Mouse (Mus musculus) neural tube, embryonic 11.5 days (tissue): Measurements from ENCODE around the gene Gm12117. TPM values are rescaled to one million over a fixed set of nuclear protein-coding genes. Genes with fewer than 3 reads are reported as not detected.
A peak's percentile ranks its signal among the peaks of the same experiment; 100 is the strongest.

ENCODE experiments used
- ATAC-seq: fragments of 200-750 bp; cut with Nextera tagmentation; 2 replicates; pipeline ENCODE4 v1.8.0; 2017; ENCODE audit warnings: moderate number of reproducible peaks, mild to moderate bottlenecking, moderate TSS enrichment, moderate library complexity; ENCODE audit not compliant: insufficient read depth, low FRiP score, low TSS enrichment
- DNase-seq: peaks from one replicate; pipeline ENCODE4 v3.0.0-alpha.2; 2015; ENCODE audit warnings: low spot score
- H3K27ac ChIP-seq: fragments of 300-500 bp; sonication (generic); 2 replicates; pipeline ENCODE4 v1.5.1; 2014; ENCODE audit warnings: low read depth, mild to moderate bottlenecking, low read length
- H3K27me3 ChIP-seq: fragments of 300-500 bp; sonication (generic); 2 replicates; pipeline ENCODE4 v1.6.1; 2014; ENCODE audit warnings: mild to moderate bottlenecking, low read length, mixed read lengths; ENCODE audit not compliant: control insufficient read depth, insufficient read depth
- H3K36me3 ChIP-seq: fragments of 300-500 bp; sonication (generic); 2 replicates; pipeline ENCODE4 v1.6.1; 2014; ENCODE audit warnings: mild to moderate bottlenecking, low read length, moderate library complexity, mixed read lengths; ENCODE audit not compliant: control insufficient read depth, insufficient read depth
- H3K4me1 ChIP-seq: fragments of 300-500 bp; sonication (generic); 2 replicates; pipeline ENCODE4 v1.6.1; 2014; ENCODE audit warnings: low read length, mixed read lengths; ENCODE audit not compliant: control insufficient read depth, insufficient read depth
- H3K4me2 ChIP-seq: fragments of 300-500 bp; sonication (generic); 2 replicates; pipeline ENCODE4 v1.6.1; 2014; ENCODE audit warnings: low read depth, mild to moderate bottlenecking, moderate library complexity
- H3K4me3 ChIP-seq: fragments of 300-500 bp; sonication (generic); 2 replicates; pipeline ENCODE4 v1.5.1; 2014; ENCODE audit warnings: low read depth, low read length
- H3K9ac ChIP-seq: fragments of 300-500 bp; sonication (generic); 2 replicates; pipeline ENCODE4 v1.6.1; 2014; ENCODE audit warnings: mild to moderate bottlenecking, low read length
- H3K9me3 ChIP-seq: fragments of 300-500 bp; sonication (generic); 2 replicates; pipeline ENCODE4 v1.6.1; 2016; ENCODE audit warnings: low read length; ENCODE audit not compliant: control insufficient read depth
- WGBS: fragments of 180-500 bp; shearing (Covaris S2); extraction: QIAGEN DNeasy Blood & Tissue Kit; methylation state at CpG from one replicate; pipeline ENCODE4 v1.1.7; 2014; 5-methylcytosine and 5-hydroxymethylcytosine counted together
- polyA plus RNA-seq: library from polyadenylated mRNA; unstranded; fragments of >200 nt; fragmentation: Nextera tagmentation; extraction: Ambion mirVana; gene quantifications from 2 replicates; pipeline ENCODE4 v1.2.1, GENCODE M21; 2014

Gm12117 gene
- not detected in 2 replicates for polyA plus RNA-seq

- DNase-seq (no peak), ATAC-seq (no peak)
- H3K4me3 ChIP-seq, result no peak within 1 kb of the TSS
- no peaks in the 10 kb centered on the region for H3K27me3 ChIP-seq
- H3K9ac ChIP-seq, result no peak within 1 kb of the TSS
- no peaks in the 10 kb centered on the region for H3K9me3 ChIP-seq
- H3K27ac ChIP-seq, result no peak within 1 kb of the TSS
- no peaks in the 10 kb centered on the region for H3K4me1 ChIP-seq
- WGBS, result 96% methylated on average over 3 of the region's 3 CpGs
- no peaks in the 10 kb centered on the region for H3K36me3 ChIP-seq
- no peak within 1 kb of the TSS for H3K4me2 ChIP-seq
Measured at GRCm38 (mm10) chr11:33276637-33277036, at the start of gene Gm12117. Gene Gm12117, minus strand, starts transcription at chr11:33276737.

- DNase-seq, result no peak
- no peaks in the 10 kb centered on the region for H3K36me3 ChIP-seq
- no peaks in the 10 kb centered on the region for H3K27me3 ChIP-seq
- H3K4me3 ChIP-seq, result no peak overlapping the region
- no peak for ATAC-seq
- no peaks in the 10 kb centered on the region for H3K4me1 ChIP-seq
- H3K27ac ChIP-seq, result no peak overlapping the region
- H3K9ac ChIP-seq, result no peak overlapping the region
- no peaks in the 10 kb centered on the region for H3K9me3 ChIP-seq
- whole genome bisulfite sequencing, result 87% methylated on average over 7 of the region's 7 CpGs
- H3K4me2 ChIP-seq, result no peak overlapping the region
Measured at GRCm38 (mm10) chr11:33319006-33319611, 42.6 kb upstream of the Gm12117 start.

GRCm38 (mm10) chr11:33309566-33309965 is 33.0 kb upstream of the Gm12117 start:
- Histone ChIP-seq H3K27ac (no peak overlapping the region), H3K9me3 (no peaks in the 10 kb centered on the region), H3K9ac (no peak overlapping the region), H3K36me3 (no peaks in the 10 kb centered on the region), H3K27me3 (no peaks in the 10 kb centered on the region), H3K4me3 (no peak overlapping the region), H3K4me1 (no peaks in the 10 kb centered on the region), H3K4me2 (no peak overlapping the region)
- WGBS, result 81% methylated on average over 4 of the region's 4 CpGs
- no peak for ATAC-seq
- no peak for DNase-seq

- no peaks in the 10 kb centered on the region for H3K27me3 ChIP-seq
- no peaks in the 10 kb centered on the region for H3K9me3 ChIP-seq
- 52% methylated on average over 8 of the region's 8 CpGs for WGBS
- no peak overlapping the region for H3K4me3 ChIP-seq
- H3K4me2 ChIP-seq, result no peak overlapping the region
- no peak for DNase-seq
- no peak overlapping the region for H3K27ac ChIP-seq
- no peaks in the 10 kb centered on the region for H3K4me1 ChIP-seq
- H3K36me3 ChIP-seq, result no peaks in the 10 kb centered on the region
- ATAC-seq, result no peak
- H3K9ac ChIP-seq, result no peak overlapping the region
Measured at GRCm38 (mm10) chr11:33300859-33301258, 24.3 kb upstream of the Gm12117 start.

- ATAC-seq (no peak), DNase-seq (no peak)
- no peaks in the 10 kb centered on the region for H3K36me3 ChIP-seq
- WGBS, result 45% methylated on average over 11 of the region's 11 CpGs
- H3K27me3 ChIP-seq, result no peaks in the 10 kb centered on the region
- no peak overlapping the region for H3K27ac ChIP-seq
- no peaks in the 10 kb centered on the region for H3K4me1 ChIP-seq
- no peak overlapping the region for H3K9ac ChIP-seq
- H3K4me3 ChIP-seq, result no peak overlapping the region
- H3K9me3 ChIP-seq, result no peaks in the 10 kb centered on the region
- H3K4me2 ChIP-seq, result no peak overlapping the region
Measured at GRCm38 (mm10) chr11:33299371-33299770, 22.8 kb upstream of the Gm12117 start.

- no peaks in the 10 kb centered on the region for H3K27me3 ChIP-seq
- no peak for ATAC-seq
Measured at GRCm38 (mm10) chr11:33297121-33297520, 20.6 kb upstream of the Gm12117 start.

GRCm38 (mm10) chr11:33295422-33295821 is 18.9 kb upstream of the Gm12117 start:
- no peaks in the 10 kb centered on the region for H3K27me3 ChIP-seq
- ATAC-seq, result no peak
- H3K9ac ChIP-seq, result no peak overlapping the region
- H3K9me3 ChIP-seq, result no peaks in the 10 kb centered on the region
- no peak overlapping the region for H3K4me2 ChIP-seq
- H3K27ac ChIP-seq, result no peak overlapping the region
- no peak overlapping the region for H3K4me3 ChIP-seq
- DNase-seq, result no peak
- whole genome bisulfite sequencing, result 56% methylated on average over 3 of the region's 3 CpGs
- no peaks in the 10 kb centered on the region for H3K36me3 ChIP-seq
- H3K4me1 ChIP-seq, result no peaks in the 10 kb centered on the region

More at GRCm38 (mm10) chr11:33297121-33297520, 20.6 kb upstream of the Gm12117 start:
- Histone ChIP-seq H3K9ac (no peak overlapping the region), H3K27ac (0 out of 2 replicates have a peak overlapping the region, but pooled peaks have one; percentile 31), H3K4me2 (no peak overlapping the region), H3K4me1 (no peaks in the 10 kb centered on the region), H3K9me3 (no peaks in the 10 kb centered on the region), H3K4me3 (no peak overlapping the region), H3K36me3 (no peaks in the 10 kb centered on the region)
- 59% methylated on average over 8 of the region's 8 CpGs for WGBS
- DNase-seq, result no peak

- H3K4me2 ChIP-seq, result no peak overlapping the region
- no peak overlapping the region for H3K27ac ChIP-seq
- H3K36me3 ChIP-seq, result no peaks in the 10 kb centered on the region
- no peaks in the 10 kb centered on the region for H3K9me3 ChIP-seq
- no peaks in the 10 kb centered on the region for H3K4me1 ChIP-seq
- DNase-seq (no peak), ATAC-seq (no peak)
- no peak overlapping the region for H3K4me3 ChIP-seq
- WGBS, result 77% methylated on average over 6 of the region's 6 CpGs
- H3K27me3 ChIP-seq, result no peaks in the 10 kb centered on the region
- H3K9ac ChIP-seq, result no peak overlapping the region
Measured at GRCm38 (mm10) chr11:33294063-33294462, 17.5 kb upstream of the Gm12117 start.

GRCm38 (mm10) chr11:33278571-33278970 is 2.0 kb upstream of the Gm12117 start:
- Histone ChIP-seq H3K36me3 (no peaks in the 10 kb centered on the region), H3K4me2 (no peak overlapping the region)
- 92% methylated on average over 2 of the region's 2 CpGs for WGBS

More at GRCm38 (mm10) chr11:33278571-33278970, 2.0 kb upstream of the Gm12117 start:
- H3K9me3 ChIP-seq, result no peaks in the 10 kb centered on the region
- ATAC-seq, result no peak
- no peak overlapping the region for H3K9ac ChIP-seq
- H3K4me3 ChIP-seq, result no peak overlapping the region
- H3K27ac ChIP-seq, result no peak overlapping the region
- no peak for DNase-seq
- no peaks in the 10 kb centered on the region for H3K27me3 ChIP-seq
- H3K4me1 ChIP-seq, result no peaks in the 10 kb centered on the region
